Mouse (Mus musculus) forebrain, embryonic 12.5 days (tissue): ENCODE measurements around the gene Atp6v0b. TPM values are rescaled to one million over a fixed set of nuclear protein-coding genes. Genes with fewer than 3 reads are reported as not detected.

Experiments
- ATAC-seq: fragments of 200-750 bp; cut with Nextera tagmentation; 2 replicates; pipeline ENCODE4 v1.8.0; 2017; ENCODE audit warnings: moderate TSS enrichment; ENCODE audit not compliant: low FRiP score
- H3K27ac ChIP-seq: fragments of 300-500 bp; sonication (generic); 2 replicates; pipeline ENCODE4 v1.5.1; 2016; ENCODE audit warnings: mild to moderate bottlenecking
- H3K27me3 ChIP-seq: fragments of 300-500 bp; sonication (generic); 2 replicates; pipeline ENCODE4 v1.6.1; 2016; ENCODE audit warnings: mild to moderate bottlenecking
- H3K36me3 ChIP-seq: fragments of 300-500 bp; sonication (generic); replicated peaks from 2 replicates; pipeline ENCODE4 v1.6.1; 2016; ENCODE audit warnings: mild to moderate bottlenecking
- H3K4me1 ChIP-seq: fragments of 300-500 bp; sonication (generic); 2 replicates; pipeline ENCODE4 v1.6.1; 2016
- H3K4me2 ChIP-seq: fragments of 300-500 bp; sonication (generic); 2 replicates; pipeline ENCODE4 v1.6.1; 2016; ENCODE audit warnings: mild to moderate bottlenecking, moderate library complexity
- H3K4me3 ChIP-seq: fragments of 300-500 bp; sonication (generic); replicated peaks from 2 replicates; pipeline ENCODE4 v1.5.1; 2016; ENCODE audit warnings: mild to moderate bottlenecking
- H3K9ac ChIP-seq: fragments of 300-500 bp; sonication (generic); 2 replicates; pipeline ENCODE4 v1.6.1; 2016; ENCODE audit warnings: mild to moderate bottlenecking
- H3K9me3 ChIP-seq: fragments of 300-500 bp; sonication (generic); 2 replicates; pipeline ENCODE4 v1.6.1; 2016
- WGBS: fragments of 180-500 bp; shearing (Covaris S2); methylation state at CpG from one replicate; pipeline ENCODE4 v1.1.7; 2016; 5-methylcytosine and 5-hydroxymethylcytosine counted together
- polyA plus RNA-seq: library from polyadenylated mRNA; unstranded; fragments of >200 nt; fragmentation: Nextera tagmentation; extraction: Ambion mirVana; gene quantifications from 2 replicates; pipeline ENCODE4 v1.2.1, GENCODE M21; 2016

Atp6v0b gene
- polyA plus RNA-seq, 1 experiment from 2014 or later, result 233 TPM

DNA sequence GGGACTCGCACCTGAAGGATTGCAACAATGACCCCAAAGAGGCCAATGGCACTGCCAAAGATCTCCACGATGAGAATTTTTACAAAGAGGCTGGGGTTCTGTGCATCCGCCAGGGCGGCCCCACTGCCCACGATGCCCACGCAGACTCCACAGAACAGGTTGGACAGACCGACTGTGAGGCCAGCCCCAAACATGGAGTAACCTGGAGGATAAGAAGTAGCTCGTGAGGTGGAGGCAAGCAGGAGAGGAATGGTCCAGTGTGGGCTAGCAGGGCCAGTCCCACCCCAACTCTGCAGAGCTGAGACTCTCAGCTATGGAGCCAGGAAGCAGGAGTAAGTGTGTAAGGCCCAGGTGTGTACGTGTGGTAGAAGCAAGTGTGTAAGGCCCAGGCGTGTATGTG, 2.0 kb downstream of the Atp6v0b start:
- H3K36me3 ChIP-seq, result peaks cover 44% of the 10 kb centered on the region
- H3K27ac ChIP-seq, result no peak overlapping the region
- no peak overlapping the region for H3K9ac ChIP-seq
- no peaks in the 10 kb centered on the region for H3K27me3 ChIP-seq
- H3K4me2 ChIP-seq, result no peak overlapping the region
- H3K4me3 ChIP-seq, result no peak overlapping the region
- no peak for ATAC-seq
- H3K4me1 ChIP-seq, result peaks cover 46% of the 10 kb centered on the region
- H3K9me3 ChIP-seq, result no peaks in the 10 kb centered on the region
- 92% methylated on average over 10 of the region's 10 CpGs for WGBS

- H3K36me3 ChIP-seq, result peaks cover 36% of the 10 kb centered on the region
- peaks cover 50% of the 10 kb centered on the region for H3K4me1 ChIP-seq
- no peak for ATAC-seq
- H3K9ac ChIP-seq, result no peak overlapping the region
- WGBS, result 94% methylated on average over 1 of the region's 1 CpGs
- H3K27ac ChIP-seq, result no peak overlapping the region
- peak overlapping the region; percentile 92 for H3K4me3 ChIP-seq
- no peaks in the 10 kb centered on the region for H3K27me3 ChIP-seq
- no peaks in the 10 kb centered on the region for H3K9me3 ChIP-seq
- H3K4me2 ChIP-seq, result peak overlapping the region; percentile 92
Observed at GRCm38 (mm10) chr4:117884146-117884545, 3.0 kb downstream of the Atp6v0b start.

- peak within 1 kb of the TSS; percentile 92 for H3K4me2 ChIP-seq
- peak within 1 kb of the TSS; percentile 92 for H3K4me3 ChIP-seq
- under 1% methylated on average over 79 of the region's 103 CpGs for WGBS
- peak; percentile 61 for ATAC-seq
- H3K36me3 ChIP-seq, result peaks cover 41% of the 10 kb centered on the region
- H3K27me3 ChIP-seq, result no peaks in the 10 kb centered on the region
- peaks cover 55% of the 10 kb centered on the region for H3K4me1 ChIP-seq
- peak within 1 kb of the TSS; percentile 95 for H3K9ac ChIP-seq
- peak within 1 kb of the TSS; percentile 79 for H3K27ac ChIP-seq
- H3K9me3 ChIP-seq, result no peaks in the 10 kb centered on the region
Observed at GRCm38 (mm10) chr4:117882701-117883691, 4.1 kb downstream of the Atp6v0b start, which contains the start of gene B4galt2. Gene B4galt2 (minus strand): TSS chr4:117883487.

DNA sequence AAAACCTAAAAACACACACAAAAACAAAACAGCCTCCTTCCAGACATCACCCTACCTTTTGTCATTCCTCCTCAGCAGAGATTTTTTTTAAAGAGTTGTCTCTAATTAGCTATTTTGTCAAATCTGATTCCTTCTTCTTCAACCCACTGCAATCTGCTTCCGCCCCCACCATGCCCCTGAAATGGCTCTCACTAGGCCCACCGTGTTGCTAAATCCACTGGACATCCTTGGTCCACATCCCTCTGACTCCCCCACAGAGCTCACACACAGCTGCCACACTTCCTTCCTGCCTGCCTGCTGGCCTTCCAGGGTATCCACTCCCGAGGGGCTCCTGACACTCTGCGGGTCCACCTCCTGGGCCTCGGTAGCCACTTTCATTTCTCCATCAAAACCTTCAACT, 8.4 kb downstream of the Atp6v0b start:
- Histone ChIP-seq H3K27me3 (no peaks in the 10 kb centered on the region), H3K9me3 (no peaks in the 10 kb centered on the region), H3K4me1 (peaks cover 30% of the 10 kb centered on the region), H3K36me3 (peaks cover 63% of the 10 kb centered on the region), H3K27ac (no peak overlapping the region), H3K4me3 (no peak overlapping the region), H3K4me2 (no peak overlapping the region), H3K9ac (no peak overlapping the region)
- WGBS, result 87% methylated on average over 5 of the region's 5 CpGs
- no peak for ATAC-seq

GRCm38 (mm10) chr4:117878301-117878700, 8.8 kb downstream of the Atp6v0b start:
- H3K27me3 ChIP-seq, result no peaks in the 10 kb centered on the region
- H3K4me1 ChIP-seq, result peaks cover 27% of the 10 kb centered on the region
- H3K4me2 ChIP-seq, result no peak overlapping the region
- H3K27ac ChIP-seq, result no peak overlapping the region
- no peak overlapping the region for H3K9ac ChIP-seq
- H3K9me3 ChIP-seq, result no peaks in the 10 kb centered on the region
- ATAC-seq, result no peak
- peaks cover 67% of the 10 kb centered on the region for H3K36me3 ChIP-seq
- H3K4me3 ChIP-seq, result no peak overlapping the region
- 83% methylated on average over 10 of the region's 10 CpGs for WGBS

DNA sequence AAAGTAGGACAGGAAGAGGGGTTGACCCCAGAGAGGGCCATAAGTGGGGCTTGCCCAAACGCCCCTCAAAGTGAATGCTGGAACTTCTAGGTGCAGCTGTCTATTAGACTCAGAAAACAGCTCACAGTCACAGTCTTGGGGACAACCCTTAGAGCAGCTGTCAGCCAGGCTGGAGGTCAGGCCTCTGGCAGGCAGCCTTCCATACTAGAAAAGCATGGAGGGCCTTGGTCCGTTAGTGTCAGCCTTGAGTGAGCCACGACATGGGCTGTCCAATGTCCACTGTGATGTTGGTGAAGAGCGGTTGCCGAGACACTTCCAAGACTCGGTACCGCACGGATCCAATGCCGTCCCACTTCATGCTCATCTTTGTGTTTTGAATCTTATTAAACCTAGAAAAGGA, 13.5 kb downstream of the Atp6v0b start:
- Histone ChIP-seq H3K36me3 (peaks cover 54% of the 10 kb centered on the region), H3K27me3 (no peaks in the 10 kb centered on the region; the same call in 1 of the 2 replicates), H3K27ac (no peak overlapping the region), H3K4me2 (no peak overlapping the region), H3K4me3 (no peak overlapping the region), H3K9me3 (no peaks in the 10 kb centered on the region), H3K9ac (no peak overlapping the region), H3K4me1 (peaks cover 24% of the 10 kb centered on the region)
- 93% methylated on average over 9 of the region's 9 CpGs for WGBS
- ATAC-seq, result no peak

DNA sequence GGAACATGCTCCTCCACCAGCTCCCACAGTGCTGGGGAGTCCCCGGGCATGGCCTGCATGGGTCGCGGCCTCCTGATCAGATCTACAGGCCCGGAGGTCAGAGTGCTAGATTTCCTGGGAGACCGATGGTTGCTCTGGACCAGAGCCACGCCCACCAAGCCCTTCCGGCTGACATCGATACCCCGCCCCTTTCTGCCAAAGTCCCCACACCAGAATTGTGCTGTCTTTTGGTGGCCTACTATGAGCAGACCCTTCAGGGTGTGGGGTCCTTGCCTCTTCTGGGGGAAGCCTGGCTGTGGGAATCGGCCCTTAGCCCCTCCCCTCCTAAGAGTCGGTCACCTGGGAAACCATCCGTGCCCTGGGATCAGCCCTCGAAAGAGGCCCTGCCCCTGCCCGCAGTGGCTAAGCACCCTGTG, 14.7 kb downstream of the Atp6v0b start, which contains the start of gene Ccdc24:
Ccdc24 (minus strand) TSS at position 87 of the 416 bp plus-strand sequence.
- 6% methylated on average over 14 of the region's 14 CpGs for WGBS
- H3K9me3 ChIP-seq, result no peaks in the 10 kb centered on the region
- H3K4me1 ChIP-seq, result peaks cover 23% of the 10 kb centered on the region
- H3K27me3 ChIP-seq, result peaks cover 1% of the 10 kb centered on the region; the same call in 1 of the 2 replicates
- ATAC-seq, result peak; percentile 15; the same call in 1 of the 2 replicates
- H3K9ac ChIP-seq, result peak within 1 kb of the TSS; percentile 18; the same call in 1 of the 2 replicates
- 0 out of 2 replicates have a peak within 1 kb of the TSS, but pooled peaks have one; percentile 10 for H3K4me3 ChIP-seq
- peaks cover 44% of the 10 kb centered on the region for H3K36me3 ChIP-seq
- H3K27ac ChIP-seq, result no peak within 1 kb of the TSS
- peak within 1 kb of the TSS; percentile 44 for H3K4me2 ChIP-seq

DNA sequence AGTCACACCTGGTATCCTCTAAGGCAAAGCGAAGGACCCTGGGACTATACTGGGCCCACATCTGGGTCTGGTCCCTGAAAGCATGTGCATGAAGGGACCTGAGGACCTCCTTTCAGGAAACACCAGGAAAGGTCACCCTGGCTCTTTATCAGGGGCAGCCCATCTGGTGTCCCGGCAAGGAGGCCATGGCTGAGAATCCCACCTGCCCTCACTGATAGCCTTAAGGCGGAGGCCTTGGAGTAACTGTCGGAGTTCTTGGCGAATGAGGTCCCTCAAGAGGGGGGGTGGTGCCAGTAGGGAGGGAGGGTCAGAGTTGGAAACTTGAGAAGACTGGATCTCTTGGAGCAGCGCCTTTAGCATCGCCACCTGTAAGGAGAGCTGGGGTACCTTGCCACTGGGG, 15.3 kb downstream of the Atp6v0b start:
- H3K9ac ChIP-seq, result no peak overlapping the region
- no peak overlapping the region for H3K27ac ChIP-seq
- 63% methylated on average over 7 of the region's 7 CpGs for WGBS
- peaks cover 23% of the 10 kb centered on the region for H3K4me1 ChIP-seq
- ATAC-seq, result no peak
- peak overlapping the region; percentile 44; the same call in 1 of the 2 replicates for H3K4me2 ChIP-seq
- H3K9me3 ChIP-seq, result no peaks in the 10 kb centered on the region
- H3K27me3 ChIP-seq, result peaks cover 6% of the 10 kb centered on the region
- H3K36me3 ChIP-seq, result peaks cover 37% of the 10 kb centered on the region
- H3K4me3 ChIP-seq, result no peak overlapping the region

DNA sequence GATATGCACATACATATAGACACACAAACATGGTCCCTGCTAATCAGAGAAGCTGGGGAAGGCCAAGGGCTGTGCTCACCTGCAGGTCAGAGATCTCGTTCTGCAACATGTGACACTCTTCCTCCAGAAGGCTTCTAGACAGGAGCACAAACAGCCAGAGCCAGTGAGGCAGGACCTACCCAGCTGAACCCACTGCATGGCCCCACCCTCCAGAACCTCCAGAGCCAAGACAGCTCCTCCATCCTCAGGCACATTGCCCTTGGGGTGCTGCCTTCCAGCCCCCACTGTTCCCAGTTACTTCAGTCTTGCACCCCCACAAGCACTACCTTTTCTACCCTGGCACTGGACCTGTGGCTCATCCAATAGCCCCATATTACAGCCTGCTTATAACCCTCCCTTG, 16.7 kb downstream of the Atp6v0b start:
- Histone ChIP-seq H3K27me3 (peaks cover 6% of the 10 kb centered on the region), H3K4me1 (peaks cover 27% of the 10 kb centered on the region), H3K27ac (no peak overlapping the region), H3K36me3 (peaks cover 23% of the 10 kb centered on the region), H3K4me2 (no peak overlapping the region), H3K4me3 (no peak overlapping the region), H3K9ac (no peak overlapping the region), H3K9me3 (no peaks in the 10 kb centered on the region)
- no peak for ATAC-seq
- WGBS, result 82% methylated on average over 1 of the region's 1 CpGs

DNA sequence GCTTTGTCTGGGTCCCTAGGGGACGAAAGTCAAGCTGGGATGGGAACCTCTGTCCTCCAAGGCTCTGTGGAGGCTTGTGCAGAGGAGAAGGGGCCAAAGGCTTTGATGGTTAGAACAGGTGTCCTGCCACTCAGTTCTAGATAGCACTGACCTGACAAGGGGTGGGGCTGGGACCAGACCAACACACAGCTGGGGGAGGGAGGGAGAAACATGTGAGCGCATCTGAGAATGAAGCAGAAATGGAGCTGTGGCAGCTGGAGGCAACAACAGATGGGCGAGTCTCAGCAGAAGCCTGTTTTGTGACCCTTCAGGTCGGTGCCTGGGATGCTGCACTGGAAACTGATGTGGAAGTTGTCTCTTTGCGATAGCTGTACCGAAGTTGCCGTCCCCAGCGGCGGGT, 17.8 kb downstream of the Atp6v0b start:
- Histone ChIP-seq H3K27me3 (peaks cover 6% of the 10 kb centered on the region), H3K4me2 (no peak overlapping the region), H3K4me3 (no peak overlapping the region), H3K36me3 (peaks cover 14% of the 10 kb centered on the region), H3K9ac (no peak overlapping the region), H3K4me1 (peaks cover 27% of the 10 kb centered on the region), H3K9me3 (no peaks in the 10 kb centered on the region), H3K27ac (no peak overlapping the region)
- WGBS, result 82% methylated on average over 9 of the region's 9 CpGs
- ATAC-seq, result no peak

DNA sequence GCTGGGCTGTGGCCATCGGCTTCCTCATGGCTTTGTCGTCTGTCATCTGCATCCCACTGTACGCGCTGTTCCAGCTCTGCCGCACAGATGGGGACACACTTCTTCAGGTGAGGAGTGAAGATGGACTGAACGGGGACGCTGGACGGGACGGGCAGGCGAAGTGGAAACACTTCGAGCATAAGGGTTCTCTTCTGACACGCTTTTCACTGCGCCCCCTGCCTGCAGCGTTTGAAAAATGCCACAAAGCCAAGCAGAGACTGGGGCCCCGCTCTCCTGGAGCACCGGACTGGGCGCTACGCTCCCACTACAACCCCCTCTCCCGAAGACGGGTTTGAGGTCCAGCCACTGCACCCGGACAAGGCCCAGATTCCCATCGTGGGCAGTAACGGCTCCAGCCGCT, 19.3 kb downstream of the Atp6v0b start:
- WGBS, result 16% methylated on average over 24 of the region's 24 CpGs
- H3K9ac ChIP-seq, result no peak overlapping the region
- no peaks in the 10 kb centered on the region for H3K9me3 ChIP-seq
- ATAC-seq, result peak; percentile 25; the same call in 1 of the 2 replicates
- H3K4me2 ChIP-seq, result peak overlapping the region; percentile 19
- peaks cover 6% of the 10 kb centered on the region for H3K27me3 ChIP-seq
- peaks cover 29% of the 10 kb centered on the region for H3K4me1 ChIP-seq
- no peak overlapping the region for H3K27ac ChIP-seq
- H3K36me3 ChIP-seq, result no peaks in the 10 kb centered on the region
- no peak overlapping the region for H3K4me3 ChIP-seq

- WGBS, result 81% methylated on average over 6 of the region's 6 CpGs
- no peak for ATAC-seq
- Histone ChIP-seq H3K4me2 (no peak overlapping the region), H3K4me3 (no peak overlapping the region), H3K27me3 (peaks cover 6% of the 10 kb centered on the region), H3K9me3 (no peaks in the 10 kb centered on the region), H3K36me3 (no peaks in the 10 kb centered on the region), H3K27ac (no peak overlapping the region), H3K9ac (no peak overlapping the region), H3K4me1 (peaks cover 24% of the 10 kb centered on the region)
Observed at GRCm38 (mm10) chr4:117867000-117867399, 20.1 kb downstream of the Atp6v0b start.
